Mouse (Mus musculus) kidney, embryonic 14.5 days (tissue): Measurements from ENCODE around the gene Anapc7. TPM values are rescaled to one million over a fixed set of nuclear protein-coding genes. Genes with fewer than 3 reads are reported as not detected.
A peak's percentile ranks its signal among the peaks of the same experiment; 100 is the strongest.

ENCODE experiments used
- ATAC-seq: fragments of 200-750 bp; cut with Nextera tagmentation; 2 replicates; pipeline ENCODE4 v1.8.0; 2017; ENCODE audit warnings: moderate number of reproducible peaks, mild to moderate bottlenecking, moderate TSS enrichment, moderate library complexity; ENCODE audit not compliant: low FRiP score, low TSS enrichment
- H3K27ac ChIP-seq: fragments of 300-500 bp; sonication (generic); 2 replicates; pipeline ENCODE4 v1.5.1; 2014; ENCODE audit warnings: low read depth, mild to moderate bottlenecking, low read length, moderate library complexity, mixed read lengths
- H3K27me3 ChIP-seq: fragments of 300-500 bp; sonication (generic); 2 replicates; pipeline ENCODE4 v1.6.1; 2014; ENCODE audit warnings: mild to moderate bottlenecking, low read length; ENCODE audit not compliant: control insufficient read depth, insufficient read depth
- H3K36me3 ChIP-seq: fragments of 300-500 bp; sonication (generic); 2 replicates; pipeline ENCODE4 v1.6.1; 2014; ENCODE audit warnings: low read length, mixed read lengths; ENCODE audit not compliant: control insufficient read depth, insufficient read depth
- H3K4me1 ChIP-seq: fragments of 300-500 bp; sonication (generic); 2 replicates; pipeline ENCODE4 v1.6.1; 2014; ENCODE audit warnings: low read length, mixed read lengths; ENCODE audit not compliant: control insufficient read depth, insufficient read depth
- H3K4me2 ChIP-seq: fragments of 300-500 bp; sonication (generic); replicated peaks from 2 replicates; pipeline ENCODE4 v1.6.1; 2014; ENCODE audit warnings: low read depth, mild to moderate bottlenecking, low read length
- H3K4me3 ChIP-seq: fragments of 300-500 bp; sonication (generic); 2 replicates; pipeline ENCODE4 v1.5.1; 2014; ENCODE audit warnings: mild to moderate bottlenecking, low read length
- H3K9ac ChIP-seq: fragments of 300-500 bp; sonication (generic); 2 replicates; pipeline ENCODE4 v1.6.1; 2014; ENCODE audit warnings: low read depth, mild to moderate bottlenecking, low read length, moderate library complexity
- H3K9me3 ChIP-seq: fragments of 300-500 bp; sonication (generic); 2 replicates; pipeline ENCODE4 v1.6.1; 2016; ENCODE audit warnings: low read length; ENCODE audit not compliant: control insufficient read depth
- WGBS: fragments of 180-500 bp; shearing (Covaris S2); extraction: QIAGEN DNeasy Blood & Tissue Kit; methylation state at CpG from one replicate; pipeline ENCODE4 v1.1.7; 2014; 5-methylcytosine and 5-hydroxymethylcytosine counted together
- polyA plus RNA-seq: library from polyadenylated mRNA; unstranded; fragments of >200 nt; fragmentation: Nextera tagmentation; extraction: Ambion mirVana; gene quantifications from 2 replicates; pipeline ENCODE4 v1.2.1, GENCODE M21; 2014

Gene Anapc7
- 29.1 and 32.5 TPM in 2 replicates for polyA plus RNA-seq

GRCm38 (mm10) chr5:122421271-122422068 lies at the start of gene Anapc7:
Anapc7 (plus strand) TSS chr5:122421693.
- Histone ChIP-seq H3K4me1 (peaks cover 16% of the 10 kb centered on the region), H3K4me2 (peak within 1 kb of the TSS; percentile 89), H3K36me3 (no peaks in the 10 kb centered on the region), H3K27me3 (no peaks in the 10 kb centered on the region), H3K9me3 (no peaks in the 10 kb centered on the region), H3K27ac (peak within 1 kb of the TSS; percentile 81), H3K9ac (peak within 1 kb of the TSS; percentile 85), H3K4me3 (peak within 1 kb of the TSS; percentile 79)
- ATAC-seq = peak; percentile 61
- 22% methylated on average over 17 of the region's 17 CpGs for WGBS

- H3K27me3 ChIP-seq = no peaks in the 10 kb centered on the region
- H3K36me3 ChIP-seq = peaks cover 30% of the 10 kb centered on the region
- peak within 1 kb of the TSS; percentile 83 for H3K4me3 ChIP-seq
- under 1% methylated on average over 53 of the region's 53 CpGs for WGBS
- H3K4me1 ChIP-seq = peaks cover 8% of the 10 kb centered on the region
- H3K27ac ChIP-seq = peak within 1 kb of the TSS; percentile 94
- H3K9me3 ChIP-seq = no peaks in the 10 kb centered on the region
- peak; percentile 94 for ATAC-seq
- H3K4me2 ChIP-seq = peak within 1 kb of the TSS; percentile 53
- H3K9ac ChIP-seq = peak within 1 kb of the TSS; percentile 84
Observed at GRCm38 (mm10) chr5:122372192-122372769, 49.2 kb upstream of the Anapc7 start, which contains the start of gene Fam216a. Fam216a (minus strand) TSS chr5:122372364.

- H3K4me3 ChIP-seq = peak overlapping the region; percentile 83
- peak overlapping the region; percentile 84 for H3K9ac ChIP-seq
- no peaks in the 10 kb centered on the region for H3K27me3 ChIP-seq
- no peaks in the 10 kb centered on the region for H3K9me3 ChIP-seq
- H3K27ac ChIP-seq = peak overlapping the region; percentile 94
- H3K4me2 ChIP-seq = peak overlapping the region; percentile 53
- 0 out of 2 replicates have a peak, but pooled peaks have one; percentile 2 for ATAC-seq
- WGBS = 11% methylated on average over 5 of the region's 5 CpGs
- H3K4me1 ChIP-seq = peaks cover 8% of the 10 kb centered on the region
- H3K36me3 ChIP-seq = peaks cover 25% of the 10 kb centered on the region
Observed at GRCm38 (mm10) chr5:122372878-122373277, 48.6 kb upstream of the Anapc7 start.

- H3K27ac ChIP-seq = no peak overlapping the region
- 88% methylated on average over 4 of the region's 4 CpGs for WGBS
- H3K9ac ChIP-seq = no peak overlapping the region
- H3K4me1 ChIP-seq = peaks cover 8% of the 10 kb centered on the region
- no peak overlapping the region for H3K4me3 ChIP-seq
- no peaks in the 10 kb centered on the region for H3K9me3 ChIP-seq
- H3K36me3 ChIP-seq = peaks cover 44% of the 10 kb centered on the region
- ATAC-seq = no peak
- no peak overlapping the region for H3K4me2 ChIP-seq
- H3K27me3 ChIP-seq = no peaks in the 10 kb centered on the region
Observed at GRCm38 (mm10) chr5:122377101-122377833, 44.2 kb upstream of the Anapc7 start.

- Histone ChIP-seq H3K4me1 (peaks cover 4% of the 10 kb centered on the region), H3K27me3 (no peaks in the 10 kb centered on the region), H3K4me2 (no peak overlapping the region), H3K36me3 (peaks cover 50% of the 10 kb centered on the region), H3K9me3 (no peaks in the 10 kb centered on the region), H3K4me3 (no peak overlapping the region), H3K27ac (no peak overlapping the region), H3K9ac (no peak overlapping the region)
- WGBS = 96% methylated on average over 12 of the region's 12 CpGs
- no peak for ATAC-seq
Observed at GRCm38 (mm10) chr5:122378171-122378570, 43.3 kb upstream of the Anapc7 start.

GRCm38 (mm10) chr5:122379374-122380155 lies 41.9 kb upstream of the Anapc7 start:
- H3K9me3 ChIP-seq = no peaks in the 10 kb centered on the region

GRCm38 (mm10) chr5:122390006-122390405 lies 31.5 kb upstream of the Anapc7 start:
- H3K36me3 ChIP-seq = 0 out of 2 replicates have a peak, but pooled peaks cover 3% of the 10 kb centered on the region
- H3K9ac ChIP-seq = no peak overlapping the region
- no peak for ATAC-seq
- H3K4me1 ChIP-seq = peaks cover 7% of the 10 kb centered on the region; the same call in 1 of the 2 replicates
- 91% methylated on average over 5 of the region's 5 CpGs for WGBS
- no peak overlapping the region for H3K27ac ChIP-seq
- H3K4me3 ChIP-seq = no peak overlapping the region
- no peak overlapping the region for H3K4me2 ChIP-seq
- no peaks in the 10 kb centered on the region for H3K9me3 ChIP-seq
- no peaks in the 10 kb centered on the region for H3K27me3 ChIP-seq

More at GRCm38 (mm10) chr5:122379374-122380155, 41.9 kb upstream of the Anapc7 start:
- H3K9ac ChIP-seq = no peak overlapping the region
- no peak overlapping the region for H3K4me2 ChIP-seq
- 56% methylated on average over 11 of the region's 11 CpGs for WGBS
- no peaks in the 10 kb centered on the region for H3K27me3 ChIP-seq
- no peak overlapping the region for H3K27ac ChIP-seq
- peaks cover 49% of the 10 kb centered on the region for H3K36me3 ChIP-seq
- H3K4me3 ChIP-seq = no peak overlapping the region
- no peaks in the 10 kb centered on the region for H3K4me1 ChIP-seq
- peak; percentile 78 for ATAC-seq

- 0 out of 2 replicates have a peak, but pooled peaks cover 3% of the 10 kb centered on the region for H3K36me3 ChIP-seq
- no peak overlapping the region for H3K27ac ChIP-seq
- no peak overlapping the region for H3K4me3 ChIP-seq
- H3K4me1 ChIP-seq = peaks cover 7% of the 10 kb centered on the region; the same call in 1 of the 2 replicates
- no peaks in the 10 kb centered on the region for H3K9me3 ChIP-seq
- H3K27me3 ChIP-seq = no peaks in the 10 kb centered on the region
- H3K4me2 ChIP-seq = no peak overlapping the region
- H3K9ac ChIP-seq = no peak overlapping the region
- no peak for ATAC-seq
Observed at GRCm38 (mm10) chr5:122390671-122391070, 30.8 kb upstream of the Anapc7 start.
